Mouse (Mus musculus) urinary bladder, postnatal 0 days (tissue): ENCODE data around the gene Pi4ka. TPM values are rescaled to one million over a fixed set of nuclear protein-coding genes. Genes with fewer than 3 reads are reported as not detected.

Experiments used
- polyA plus RNA-seq: library from polyadenylated mRNA; unstranded; fragments of >200 nt; fragmentation: Nextera tagmentation; extraction: Ambion mirVana; gene quantifications from 2 replicates; pipeline ENCODE4 v1.2.1, GENCODE M21; 2015

Gene Pi4ka
- polyA plus RNA-seq, result 17.7 and 19.5 TPM in 2 replicates

DNA sequence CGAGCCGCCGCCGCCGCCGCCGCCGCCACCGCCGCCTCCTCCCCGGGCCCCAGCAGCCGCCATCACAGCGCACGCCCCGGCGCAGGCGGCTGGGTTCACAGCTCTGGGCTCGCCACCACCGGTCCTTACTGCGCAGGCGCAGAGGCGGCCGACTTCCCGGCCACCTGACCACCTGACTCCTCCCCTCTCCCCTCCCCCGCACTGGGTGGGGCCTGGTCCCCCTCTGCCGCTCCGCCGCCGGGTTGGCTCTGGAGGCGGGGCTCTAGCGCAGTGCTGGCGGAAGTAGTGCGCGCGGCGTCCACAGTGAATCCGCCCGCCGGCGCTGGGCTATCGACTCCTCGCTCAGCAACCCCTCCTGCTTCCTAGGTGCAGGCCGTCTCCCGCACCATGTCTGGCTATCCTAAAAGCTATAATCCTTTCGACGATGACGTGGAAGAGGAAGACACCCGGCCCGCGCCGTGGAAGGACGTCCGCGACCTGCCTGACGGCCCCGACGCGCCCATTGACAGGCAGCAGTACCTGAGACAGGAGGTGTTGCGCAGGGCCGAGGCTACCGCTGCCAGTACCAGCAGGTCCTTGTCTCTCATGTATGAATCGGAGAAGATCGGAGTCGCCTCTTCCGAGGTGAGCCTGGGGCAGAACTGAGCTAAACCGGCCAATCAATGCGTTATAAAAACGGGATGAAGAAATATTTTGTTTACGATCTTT lies at the start of gene Pi4ka, which contains the start of gene Snap29:
Pi4ka (minus strand) TSS at position 579 of the 708 bp plus-strand sequence.
Snap29 (plus strand) TSS at position 251 of the 708 bp plus-strand sequence.

DNA sequence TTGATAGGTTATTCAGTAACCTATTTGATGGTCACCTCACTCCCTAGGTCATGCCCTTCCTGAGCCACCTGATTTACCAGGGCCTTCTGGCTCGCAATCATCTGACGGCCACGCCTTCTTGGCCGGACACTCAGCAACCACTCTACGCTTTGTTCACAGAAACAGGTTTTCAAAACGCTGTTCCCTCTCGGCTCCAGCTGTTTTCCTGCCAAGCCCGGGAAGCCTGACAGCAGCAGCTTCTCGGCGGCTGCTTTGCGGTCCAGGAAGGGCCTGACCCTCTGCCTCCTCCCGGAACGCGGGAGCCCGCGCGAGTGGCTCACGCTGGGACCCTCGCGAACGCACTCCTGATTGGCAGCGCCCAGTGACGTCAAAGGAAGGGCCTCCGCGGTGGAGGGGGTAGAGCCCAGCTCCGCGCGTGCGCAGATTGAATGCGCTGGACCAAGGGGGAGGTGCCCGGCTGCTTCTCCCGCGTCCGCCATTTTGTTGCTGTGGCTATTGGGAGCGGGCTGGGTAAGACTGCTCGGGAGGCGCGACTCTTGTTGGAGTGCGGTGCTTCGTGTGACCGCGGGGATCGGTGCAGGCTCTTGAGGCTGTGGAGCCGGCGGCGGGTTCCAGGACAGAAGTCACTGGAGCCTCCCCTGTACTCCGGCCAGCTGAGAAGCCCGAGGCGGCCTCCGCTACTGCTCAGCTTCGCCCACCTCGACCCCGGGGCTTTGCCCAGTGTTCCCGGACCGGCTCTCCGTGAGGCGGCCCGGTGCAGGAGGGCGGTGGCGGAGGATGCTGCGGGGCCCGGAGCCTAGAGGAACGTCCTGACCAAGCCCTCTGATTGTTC lies 45.6 kb upstream of the Pi4ka start, which contains the start of gene Crkl:
Crkl (plus strand) TSS at position 447 of the 832 bp plus-strand sequence.

DNA sequence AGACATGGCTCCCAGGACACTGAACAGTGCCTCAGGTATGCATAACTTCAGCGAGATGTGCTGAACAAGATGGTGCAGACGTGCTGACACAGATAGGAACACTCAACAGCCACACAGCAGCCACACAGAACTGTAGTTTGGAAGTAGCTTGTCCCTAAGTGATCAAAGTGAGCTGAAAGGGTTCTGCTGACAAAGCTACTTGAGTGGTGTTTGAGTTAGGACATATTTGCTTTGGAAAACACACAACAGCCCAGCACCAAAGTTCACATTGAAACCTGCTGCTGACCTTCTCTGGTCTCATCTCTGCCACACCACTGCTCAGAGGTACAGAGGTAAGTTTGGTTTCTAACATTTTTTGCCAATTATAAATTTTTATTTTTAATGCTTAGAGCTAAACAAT lies 75.0 kb downstream of the Pi4ka start, which contains the start of gene Serpind1:
Serpind1 (plus strand) TSS at position 256 of the 400 bp plus-strand sequence.

DNA sequence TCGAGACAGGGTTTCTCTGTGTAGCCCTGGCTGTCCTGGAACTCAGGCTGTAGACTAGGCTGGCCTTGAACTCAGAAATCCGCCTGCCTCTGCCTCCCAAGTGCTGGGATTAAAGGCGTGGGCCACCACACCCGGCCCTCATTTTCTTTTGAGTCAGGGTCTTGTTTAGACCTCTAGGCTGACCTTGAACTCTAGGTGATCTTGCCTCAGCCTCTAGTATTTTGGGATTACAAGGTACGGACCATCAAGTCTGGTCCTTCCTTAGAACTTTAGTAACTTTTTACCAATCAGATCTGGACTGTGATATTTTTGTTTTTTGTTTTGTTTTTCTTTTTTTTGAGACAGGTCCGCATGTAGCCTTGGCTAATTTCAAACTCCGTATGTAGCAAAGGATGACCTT lies 130.4 kb downstream of the Pi4ka start, which contains the start of gene Tmem191c:
Tmem191c (plus strand) TSS at position 357 of the 400 bp plus-strand sequence.

DNA sequence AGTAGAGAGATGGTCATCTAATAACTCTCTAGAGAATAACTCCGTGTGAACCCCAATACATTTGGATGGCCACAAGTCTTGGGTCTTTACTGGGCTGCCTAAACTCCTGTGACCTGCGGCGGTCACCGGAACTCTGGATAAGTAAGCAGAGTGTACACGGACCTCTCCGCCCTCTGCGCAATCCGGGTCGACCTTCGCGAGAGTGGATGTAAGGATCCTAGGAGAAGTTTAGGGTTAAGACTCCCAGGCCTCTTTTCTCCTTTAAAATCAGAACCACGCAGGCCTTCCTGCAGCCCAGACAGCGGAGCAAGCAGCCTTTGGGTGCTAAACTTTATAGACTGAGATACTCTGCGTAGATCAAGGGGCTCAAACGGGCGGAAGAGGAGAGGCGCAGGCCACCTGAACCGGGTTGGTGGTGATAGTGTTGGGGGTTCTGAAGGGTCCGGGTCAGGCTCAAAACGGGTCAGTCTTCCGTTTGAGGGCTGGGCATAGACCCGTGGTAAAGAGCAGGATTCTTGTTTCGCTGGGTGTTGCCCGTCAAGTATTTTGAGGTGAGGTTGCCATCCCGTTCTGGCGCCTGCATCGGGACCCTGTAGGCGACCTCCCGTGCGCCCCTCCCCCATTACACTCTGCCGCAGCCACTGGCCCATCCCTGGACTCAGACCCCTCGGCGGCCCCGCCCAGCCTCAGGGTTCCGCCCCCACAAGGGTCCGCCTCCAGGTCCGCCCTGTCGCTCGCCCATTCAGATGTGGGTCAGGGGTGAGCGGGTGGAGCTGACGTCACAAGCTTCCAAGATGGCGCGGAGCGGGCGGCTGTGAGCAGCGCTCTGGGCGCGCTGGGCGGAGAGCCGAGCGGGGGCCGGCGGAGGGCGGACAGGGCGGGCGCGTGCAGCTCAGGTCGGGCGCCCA lies 173.1 kb downstream of the Pi4ka start, which contains the start of gene Hic2:
Hic2 (plus strand) TSS at position 779 of the 908 bp plus-strand sequence.

Other genes with a start within 250 kb of the Pi4ka start
- gene Ube2l3, start 203.7 kb downstream of the Pi4ka start, polyA plus RNA-seq, result 272 and 295 TPM in 2 replicates
- 0.23 and 0.33 TPM in 2 replicates for gene Rimbp3, start 197.7 kb downstream of the Pi4ka start, polyA plus RNA-seq
- gene Hic2, start 172.7 kb downstream of the Pi4ka start, polyA plus RNA-seq, result 2.8 and 3.2 TPM in 2 replicates
- gene Tmem191c, start 130.2 kb downstream of the Pi4ka start, polyA plus RNA-seq, result 10.1 and 10.8 TPM in 2 replicates
- gene Serpind1, start 74.9 kb downstream of the Pi4ka start, polyA plus RNA-seq, result 0.24 and 0.35 TPM in 2 replicates
- 12.3 and 13.3 TPM in 2 replicates for gene Snap29, start 328 bp downstream of the Pi4ka start, polyA plus RNA-seq
- gene Crkl, start 45.7 kb upstream of the Pi4ka start, polyA plus RNA-seq, result 30.0 and 30.1 TPM in 2 replicates
- gene Aifm3, start 83.3 kb upstream of the Pi4ka start, polyA plus RNA-seq, result 0.06 and 0.08 TPM in 2 replicates
- 35.7 and 35.8 TPM in 2 replicates for gene Lztr1, start 102.4 kb upstream of the Pi4ka start, polyA plus RNA-seq
- 43.0 and 44.5 TPM in 2 replicates for gene Thap7, start 124.8 kb upstream of the Pi4ka start, polyA plus RNA-seq
- 0.07 and 0.10 TPM in 2 replicates for gene Lrrc74b, start 154.9 kb upstream of the Pi4ka start, polyA plus RNA-seq
- gene P2rx6, start 155.6 kb upstream of the Pi4ka start, polyA plus RNA-seq, result 1.2 and 1.5 TPM in 2 replicates
- gene Slc7a4, start 176.9 kb upstream of the Pi4ka start, polyA plus RNA-seq, result 8.8 and 9.6 TPM in 2 replicates
- gene Smpd4, start 213.0 kb upstream of the Pi4ka start, polyA plus RNA-seq, result 9.0 and 9.5 TPM in 2 replicates
- 3.1 and 4.2 TPM in 2 replicates for gene Ccdc74a, start 240.2 kb upstream of the Pi4ka start, polyA plus RNA-seq